Mouse (Mus musculus) midbrain, embryonic 15.5 days (tissue): Measurements from ENCODE around the gene Tango2. TPM values are rescaled to one million over a fixed set of nuclear protein-coding genes. Genes with fewer than 3 reads are reported as not detected.
"Not testable (repeated sequence)": the region's sequence is repeated elsewhere in the genome, so short reads cannot be mapped to it uniquely, and the experiment has no call there.

ENCODE experiments used
- ATAC-seq: fragments of 200-750 bp; cut with Nextera tagmentation; replicated peaks from 2 replicates; pipeline ENCODE4 v1.8.0; 2017; ENCODE audit warnings: moderate TSS enrichment
- H3K27ac ChIP-seq: fragments of 300-500 bp; sonication (generic); 2 replicates; pipeline ENCODE4 v1.5.1; 2015; ENCODE audit warnings: mild to moderate bottlenecking, inconsistent platforms
- H3K27me3 ChIP-seq: fragments of 300-500 bp; sonication (generic); replicated peaks from 2 replicates; pipeline ENCODE4 v1.6.1; 2015; ENCODE audit warnings: inconsistent platforms
- H3K36me3 ChIP-seq: fragments of 300-500 bp; sonication (generic); replicated peaks from 2 replicates; pipeline ENCODE4 v1.6.1; 2015; ENCODE audit warnings: inconsistent platforms
- H3K4me1 ChIP-seq: fragments of 300-500 bp; sonication (generic); 2 replicates; pipeline ENCODE4 v1.6.1; 2015; ENCODE audit warnings: inconsistent platforms
- H3K4me2 ChIP-seq: fragments of 300-500 bp; sonication (generic); 2 replicates; pipeline ENCODE4 v1.6.1; 2015; ENCODE audit warnings: inconsistent platforms, mild to moderate bottlenecking, moderate library complexity
- H3K4me3 ChIP-seq: fragments of 300-500 bp; sonication (generic); 2 replicates; pipeline ENCODE4 v1.5.1; 2015; ENCODE audit warnings: mild to moderate bottlenecking, inconsistent platforms
- H3K9ac ChIP-seq: fragments of 300-500 bp; sonication (generic); 2 replicates; pipeline ENCODE4 v1.6.1; 2015; ENCODE audit warnings: mild to moderate bottlenecking, inconsistent platforms
- H3K9me3 ChIP-seq: fragments of 300-500 bp; sonication (generic); 2 replicates; pipeline ENCODE4 v1.6.1; 2016; ENCODE audit warnings: inconsistent platforms
- WGBS: fragments of 180-500 bp; shearing (Covaris S2); methylation state at CpG from one replicate; pipeline ENCODE4 v1.1.7; 2015; ENCODE audit warnings: mixed read lengths; 5-methylcytosine and 5-hydroxymethylcytosine counted together
- polyA plus RNA-seq: library from polyadenylated mRNA; unstranded; fragments of >200 nt; fragmentation: Nextera tagmentation; extraction: Ambion mirVana; gene quantifications from 2 replicates; pipeline ENCODE4 v1.2.1, GENCODE M21; 2015

Gene Tango2
- polyA plus RNA-seq, 1 experiment from 2014 or later = 74.3 TPM

GRCm38 (mm10) chr16:18333976-18334375 lies 13.9 kb downstream of the Tango2 start:
- no peaks in the 10 kb centered on the region for H3K27me3 ChIP-seq
- no peak overlapping the region for H3K9ac ChIP-seq
- H3K4me1 ChIP-seq = no peaks in the 10 kb centered on the region
- H3K4me2 ChIP-seq = no peak overlapping the region
- no peak overlapping the region for H3K4me3 ChIP-seq
- H3K27ac ChIP-seq = no peak overlapping the region
- no peaks in the 10 kb centered on the region for H3K9me3 ChIP-seq
- ATAC-seq = no peak
- peaks cover 2% of the 10 kb centered on the region; the same call in 1 of the 2 replicates for H3K36me3 ChIP-seq
- 86% methylated on average over 3 of the region's 3 CpGs for WGBS

GRCm38 (mm10) chr16:18328524-18328923 lies 19.4 kb downstream of the Tango2 start:
- no peak overlapping the region for H3K4me3 ChIP-seq
- no peak overlapping the region for H3K9ac ChIP-seq
- ATAC-seq = no peak
- no peaks in the 10 kb centered on the region for H3K4me1 ChIP-seq
- H3K4me2 ChIP-seq = no peak overlapping the region
- H3K9me3 ChIP-seq = no peaks in the 10 kb centered on the region
- no peak overlapping the region for H3K27ac ChIP-seq
- no peaks in the 10 kb centered on the region for H3K27me3 ChIP-seq
- WGBS = 63% methylated on average over 1 of the region's 1 CpGs
- no peaks in the 10 kb centered on the region; the same call in 1 of the 2 replicates for H3K36me3 ChIP-seq

GRCm38 (mm10) chr16:18327936-18328335 lies 20.0 kb downstream of the Tango2 start:
- no peak overlapping the region for H3K4me3 ChIP-seq
- ATAC-seq = no peak
- 92% methylated on average over 9 of the region's 9 CpGs for WGBS

GRCm38 (mm10) chr16:18325741-18326140 lies 22.2 kb downstream of the Tango2 start:
- Histone ChIP-seq H3K4me2 (no peak overlapping the region), H3K4me3 (no peak overlapping the region), H3K9me3 (no peaks in the 10 kb centered on the region), H3K36me3 (peaks cover 3% of the 10 kb centered on the region; the same call in 1 of the 2 replicates), H3K27ac (no peak overlapping the region), H3K27me3 (no peaks in the 10 kb centered on the region), H3K4me1 (no peaks in the 10 kb centered on the region), H3K9ac (no peak overlapping the region)
- WGBS = 80% methylated on average over 4 of the region's 4 CpGs
- ATAC-seq = no peak

More at GRCm38 (mm10) chr16:18327936-18328335, 20.0 kb downstream of the Tango2 start:
- Histone ChIP-seq H3K4me1 (no peaks in the 10 kb centered on the region), H3K9ac (no peak overlapping the region), H3K27ac (no peak overlapping the region), H3K27me3 (no peaks in the 10 kb centered on the region), H3K9me3 (no peaks in the 10 kb centered on the region), H3K36me3 (no peaks in the 10 kb centered on the region; the same call in 1 of the 2 replicates), H3K4me2 (no peak overlapping the region)

GRCm38 (mm10) chr16:18324031-18324430 lies 23.9 kb downstream of the Tango2 start:
- Histone ChIP-seq H3K36me3 (peaks cover 3% of the 10 kb centered on the region; the same call in 1 of the 2 replicates), H3K4me3 (no peak overlapping the region)
- 80% methylated on average over 6 of the region's 6 CpGs for WGBS

GRCm38 (mm10) chr16:18323460-18323859 lies 24.4 kb downstream of the Tango2 start:
- Histone ChIP-seq H3K27ac (no peak overlapping the region), H3K4me2 (no peak overlapping the region), H3K36me3 (peaks cover 3% of the 10 kb centered on the region; the same call in 1 of the 2 replicates), H3K4me3 (no peak overlapping the region), H3K9ac (no peak overlapping the region), H3K27me3 (no peaks in the 10 kb centered on the region), H3K9me3 (no peaks in the 10 kb centered on the region), H3K4me1 (no peaks in the 10 kb centered on the region)
- WGBS = 90% methylated on average over 2 of the region's 2 CpGs
- no peak for ATAC-seq

More at GRCm38 (mm10) chr16:18324031-18324430, 23.9 kb downstream of the Tango2 start:
- no peak overlapping the region for H3K4me2 ChIP-seq
- no peak overlapping the region for H3K27ac ChIP-seq
- H3K9me3 ChIP-seq = no peaks in the 10 kb centered on the region
- no peaks in the 10 kb centered on the region for H3K4me1 ChIP-seq
- ATAC-seq = no peak
- no peaks in the 10 kb centered on the region for H3K27me3 ChIP-seq
- H3K9ac ChIP-seq = no peak overlapping the region

- WGBS = 70% methylated on average over 2 of the region's 2 CpGs
- Histone ChIP-seq H3K36me3 (peaks cover 3% of the 10 kb centered on the region; the same call in 1 of the 2 replicates), H3K4me1 (no peaks in the 10 kb centered on the region), H3K9me3 (no peaks in the 10 kb centered on the region), H3K4me3 (no peak overlapping the region), H3K27ac (no peak overlapping the region), H3K4me2 (no peak overlapping the region), H3K9ac (no peak overlapping the region), H3K27me3 (no peaks in the 10 kb centered on the region)
- ATAC-seq = no peak
Observed at GRCm38 (mm10) chr16:18321443-18321842, 26.5 kb downstream of the Tango2 start.

- Histone ChIP-seq H3K36me3 (peaks cover 3% of the 10 kb centered on the region; the same call in 1 of the 2 replicates), H3K4me2 (no peak overlapping the region), H3K9ac (no peak overlapping the region), H3K27ac (no peak overlapping the region), H3K4me1 (no peaks in the 10 kb centered on the region), H3K27me3 (no peaks in the 10 kb centered on the region), H3K4me3 (no peak overlapping the region), H3K9me3 (no peaks in the 10 kb centered on the region)
- 89% methylated on average over 3 of the region's 3 CpGs for WGBS
- no peak for ATAC-seq
Observed at GRCm38 (mm10) chr16:18318992-18319391, 28.9 kb downstream of the Tango2 start.

- no peaks in the 10 kb centered on the region for H3K27me3 ChIP-seq
- no peak overlapping the region for H3K27ac ChIP-seq
- no peak overlapping the region for H3K9ac ChIP-seq
- peaks cover 15% of the 10 kb centered on the region; the same call in 1 of the 2 replicates for H3K36me3 ChIP-seq
- H3K4me1 ChIP-seq = no peaks in the 10 kb centered on the region
- H3K4me3 ChIP-seq = no peak overlapping the region
- 85% methylated on average over 1 of the region's 1 CpGs for WGBS
- no peaks in the 10 kb centered on the region for H3K9me3 ChIP-seq
- H3K4me2 ChIP-seq = no peak overlapping the region
- ATAC-seq = no peak
Observed at GRCm38 (mm10) chr16:18308159-18308558, 39.7 kb downstream of the Tango2 start.

- H3K27me3 ChIP-seq, H3K9me3 ChIP-seq, H3K36me3 ChIP-seq: not testable (repeated sequence)
- peak overlapping the region; percentile 91 for H3K27ac ChIP-seq
- H3K4me1 ChIP-seq = peaks cover 33% of the 10 kb centered on the region
- H3K4me3 ChIP-seq = peak overlapping the region; percentile 95
- peak overlapping the region; percentile 46 for H3K4me2 ChIP-seq
- 5% methylated on average over 10 of the region's 10 CpGs for WGBS
- peak overlapping the region; percentile 42 for H3K9ac ChIP-seq
- ATAC-seq = peak; percentile 0; the same call in 1 of the 2 replicates
Observed at GRCm38 (mm10) chr16:18289614-18290013, 58.3 kb downstream of the Tango2 start.

- Histone ChIP-seq H3K36me3 (peaks cover 9% of the 10 kb centered on the region), H3K9ac (peak within 1 kb of the TSS; percentile 99), H3K4me3 (peak within 1 kb of the TSS; percentile 95), H3K4me2 (peak within 1 kb of the TSS; percentile 67), H3K27ac (peak within 1 kb of the TSS; percentile 91), H3K4me1 (peaks cover 33% of the 10 kb centered on the region), H3K27me3 (no peaks in the 10 kb centered on the region), H3K9me3 (no peaks in the 10 kb centered on the region)
- under 1% methylated on average over 68 of the region's 71 CpGs for WGBS
- peak; percentile 100 for ATAC-seq
Observed at GRCm38 (mm10) chr16:18289067-18289588, 58.8 kb downstream of the Tango2 start, which contains the start of gene Dgcr8. Gene Dgcr8 (minus strand): TSS chr16:18289246.

GRCm38 (mm10) chr16:18288581-18289061 lies 59.3 kb downstream of the Tango2 start:
- peak overlapping the region; percentile 67 for H3K4me2 ChIP-seq
- peaks cover 33% of the 10 kb centered on the region for H3K4me1 ChIP-seq
- H3K36me3 ChIP-seq = peaks cover 14% of the 10 kb centered on the region
- peak overlapping the region; percentile 99 for H3K9ac ChIP-seq
- peak overlapping the region; percentile 91 for H3K27ac ChIP-seq
- H3K9me3 ChIP-seq = no peaks in the 10 kb centered on the region
- H3K27me3 ChIP-seq = no peaks in the 10 kb centered on the region
- WGBS = under 1% methylated on average over 15 of the region's 31 CpGs
- ATAC-seq = peak; percentile 86
- peak overlapping the region; percentile 95 for H3K4me3 ChIP-seq

GRCm38 (mm10) chr16:18288166-18288565 lies 59.7 kb downstream of the Tango2 start:
- peak overlapping the region; percentile 91; the same call in 1 of the 2 replicates for H3K27ac ChIP-seq
- 0% methylated on average over 4 of the region's 4 CpGs for WGBS

More at GRCm38 (mm10) chr16:18288166-18288565, 59.7 kb downstream of the Tango2 start:
- Histone ChIP-seq H3K4me2 (peak overlapping the region; percentile 67), H3K27me3 (no peaks in the 10 kb centered on the region), H3K9ac (peak overlapping the region; percentile 99), H3K4me1 (peaks cover 33% of the 10 kb centered on the region), H3K9me3 (no peaks in the 10 kb centered on the region), H3K36me3 (peaks cover 19% of the 10 kb centered on the region), H3K4me3 (peak overlapping the region; percentile 95)
- no peak for ATAC-seq
